Mouse (Mus musculus): Measurements from ENCODE around the gene Usp34.

- no peak for TF ChIP-seq POLR2A (IDR thresholded peaks at IDR 0.05; ENCODE audit: extremely low read depth, insufficient read depth, low read length)
- TF ChIP-seq CTCF (IDR thresholded peaks at IDR 0.05; ENCODE audit: extremely low read depth, insufficient read depth, low read length): no peak
These were observed 183.3 kb downstream of the Usp34 start for GRCm38 (mm10) chr11:23489955-23490354.
